Mouse (Mus musculus) lung, postnatal 0 days (tissue): Measurements from ENCODE around the gene Trim66.

Source experiments
- CTCF ChIP-seq: IDR thresholded peaks from 2 replicates; pipeline ENCODE4 v1.5.1; 2016; ENCODE audit warnings: antibody characterized with exemption, mild to moderate bottlenecking
- EP300 ChIP-seq: IDR thresholded peaks from 2 replicates; pipeline ENCODE4 v1.6.1; 2016; ENCODE audit warnings: antibody characterized with exemption, mild to moderate bottlenecking, control low read depth

DNA sequence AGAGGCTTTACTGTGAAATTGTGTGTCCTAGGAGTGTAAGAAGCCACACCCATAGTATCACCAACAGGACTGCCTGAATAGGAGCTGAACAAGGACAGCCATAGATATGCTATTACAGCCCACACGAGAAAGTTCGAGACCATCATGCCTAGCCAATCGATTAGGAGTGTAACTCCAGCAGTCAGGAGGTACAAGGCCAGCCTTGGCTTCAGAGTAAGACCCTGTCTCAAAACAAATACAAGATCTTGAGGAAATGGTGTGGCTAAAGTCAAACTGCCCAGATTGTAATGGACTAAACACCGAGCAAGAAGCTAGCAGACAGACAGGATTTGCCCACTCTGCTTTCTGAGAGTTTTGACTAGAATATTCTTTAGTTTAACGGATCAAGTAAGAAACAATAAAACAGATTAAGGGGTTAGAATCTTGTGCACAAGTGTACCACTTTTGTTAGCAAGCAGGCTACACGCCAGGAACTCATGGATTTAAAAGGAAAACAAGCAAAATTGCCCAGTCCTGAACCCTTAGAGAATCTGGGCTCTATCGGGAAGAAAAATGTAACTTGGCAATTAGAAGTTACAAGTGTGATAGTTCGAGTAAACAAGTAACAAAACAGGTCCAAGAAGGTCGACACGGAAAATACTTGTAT, 10.2 kb upstream of the Trim66 start:
- no peak for TF ChIP-seq CTCF
- TF ChIP-seq EP300: no peak
